Mouse (Mus musculus) heart, postnatal 0 days (tissue): ENCODE results near the gene Myod1.

ENCODE experiments used
- CTCF ChIP-seq: IDR thresholded peaks from 2 replicates; pipeline ENCODE4 v1.5.1; 2016; ENCODE audit warnings: antibody characterized with exemption, control low read depth, low read depth
- EP300 ChIP-seq: IDR thresholded peaks from 2 replicates; pipeline ENCODE4 v1.6.1; 2016; ENCODE audit warnings: antibody characterized with exemption, low read depth

- no peak for TF ChIP-seq CTCF
- no peak for TF ChIP-seq EP300
Observed at GRCm38 (mm10) chr7:46409204-46409789, 33.0 kb downstream of the Myod1 start.
